Mouse (Mus musculus): ENCODE results near the gene Acr. TPM values are rescaled to one million over a fixed set of nuclear protein-coding genes. Genes with fewer than 3 reads are reported as not detected.

Gene Acr
- total RNA-seq, 4 experiments from 2014 or later: 0.95 to 2.1 (median 1.4) TPM

GRCm38 (mm10) chr15:89547824-89548601 is 20.1 kb upstream of the Acr start:
- no peak for DNase-seq (ENCODE audit: low spot score in 2 of 2)

GRCm38 (mm10) chr15:89548837-89549236 is 19.3 kb upstream of the Acr start:
- no peak for DNase-seq (ENCODE audit: low spot score in 2 of 2)

- no peak for DNase-seq (ENCODE audit: low spot score in 2 of 2)
Measured at GRCm38 (mm10) chr15:89550506-89550905, 17.6 kb upstream of the Acr start.

- no peak for DNase-seq (ENCODE audit: low spot score in 2 of 2)
Measured at GRCm38 (mm10) chr15:89551733-89552132, 16.4 kb upstream of the Acr start.

DNA sequence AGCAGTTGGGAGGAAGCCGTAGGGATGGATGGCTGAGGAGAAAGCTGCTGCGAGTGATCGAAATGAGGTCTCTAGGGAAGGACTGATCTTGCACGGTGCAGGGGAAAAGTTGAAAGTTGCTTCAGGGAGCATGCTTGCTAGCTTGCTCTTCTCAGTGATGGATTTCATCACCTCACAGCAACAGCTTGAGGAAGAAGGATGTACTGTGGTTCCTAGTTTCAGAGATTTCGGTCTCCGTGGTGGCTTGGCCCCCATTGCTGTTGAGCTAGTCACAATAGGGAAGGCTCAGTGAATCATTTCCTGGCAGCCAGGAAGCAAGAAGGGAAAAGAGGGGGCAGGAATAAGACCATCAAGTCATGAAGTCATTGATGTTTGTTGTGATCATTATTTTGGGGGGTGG is 12.5 kb upstream of the Acr start:
- no peak for DNase-seq (ENCODE audit: low spot score in 2 of 2)

DNA sequence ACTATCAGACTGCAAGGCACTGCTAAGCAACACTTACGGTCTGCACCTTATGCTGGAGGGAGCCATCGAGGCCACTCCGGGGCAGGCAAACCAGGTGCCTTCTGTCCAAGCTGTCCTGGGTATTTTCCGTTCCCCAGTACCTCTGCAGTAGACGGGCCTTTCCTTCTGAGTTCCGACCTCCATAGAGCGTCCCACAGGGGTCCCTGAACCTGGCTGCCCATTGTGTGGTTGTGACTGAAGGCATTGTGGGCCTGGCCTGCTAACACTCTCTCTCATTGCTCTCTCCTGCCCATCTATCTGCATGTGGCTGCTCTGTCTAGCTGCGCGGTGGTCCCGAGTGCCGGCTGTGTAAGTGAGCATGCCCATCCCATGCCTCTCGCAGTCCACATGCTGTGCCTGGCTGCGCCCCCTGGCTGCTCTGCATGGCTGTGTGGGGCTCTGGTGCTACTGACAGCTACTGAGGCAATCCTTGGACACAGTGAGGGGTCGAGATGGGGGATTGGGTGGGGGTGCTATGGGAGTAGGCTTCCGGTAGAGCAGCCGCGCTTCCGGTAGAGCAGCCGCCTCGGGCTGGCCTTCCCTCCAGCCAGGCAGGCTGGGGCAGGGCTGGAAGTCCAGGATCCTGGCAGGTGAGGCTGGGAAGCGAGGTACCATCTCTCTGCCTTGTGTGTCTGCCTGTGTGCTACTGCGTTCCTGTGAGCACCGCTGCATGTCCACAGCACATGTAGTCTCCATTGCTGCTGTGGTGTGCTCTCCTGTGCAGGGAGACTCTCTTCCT is 11.5 kb upstream of the Acr start:
- no peak for DNase-seq (ENCODE audit: low spot score in 2 of 2)

DNA sequence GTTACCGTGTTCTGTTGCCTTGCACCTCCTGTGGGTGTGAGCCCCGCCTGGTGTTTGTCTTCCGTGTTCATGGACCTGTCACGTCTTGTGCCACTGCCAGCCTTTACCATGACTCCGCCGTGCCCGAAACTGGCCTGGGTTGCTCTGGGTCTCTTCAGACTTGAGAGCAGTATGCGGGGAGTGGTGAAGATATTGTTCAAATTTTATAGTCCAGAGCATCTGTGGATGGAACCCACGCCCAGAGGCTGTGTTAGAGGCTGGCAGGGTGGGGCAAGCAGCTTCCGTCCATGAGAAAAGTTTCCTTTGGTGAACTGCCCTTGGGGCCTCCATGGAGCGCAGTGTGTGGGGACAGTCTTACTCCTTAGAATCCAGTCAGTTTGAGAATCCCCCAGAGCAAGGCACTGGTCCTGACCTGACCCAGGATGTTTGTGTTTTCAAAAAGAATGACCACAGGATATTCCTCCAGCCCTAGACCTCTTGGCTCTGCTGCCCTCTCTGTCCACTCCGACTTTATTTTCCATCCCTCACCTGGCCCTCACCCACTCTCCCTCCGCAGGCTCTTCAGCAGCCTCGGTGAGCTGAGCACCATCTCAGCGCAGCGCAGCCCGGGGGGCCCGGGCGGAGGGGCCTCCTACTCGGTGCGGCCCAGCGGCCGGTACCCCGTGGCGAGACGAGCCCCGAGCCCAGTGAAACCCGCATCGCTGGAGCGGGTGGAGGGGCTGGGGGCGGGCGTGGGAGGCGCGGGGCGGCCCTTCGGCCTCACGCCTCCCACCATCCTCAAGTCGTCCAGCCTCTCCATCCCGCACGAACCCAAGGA is 10.7 kb upstream of the Acr start:
- DNase-seq (ENCODE audit: low spot score in 2 of 2): no peak

DNA sequence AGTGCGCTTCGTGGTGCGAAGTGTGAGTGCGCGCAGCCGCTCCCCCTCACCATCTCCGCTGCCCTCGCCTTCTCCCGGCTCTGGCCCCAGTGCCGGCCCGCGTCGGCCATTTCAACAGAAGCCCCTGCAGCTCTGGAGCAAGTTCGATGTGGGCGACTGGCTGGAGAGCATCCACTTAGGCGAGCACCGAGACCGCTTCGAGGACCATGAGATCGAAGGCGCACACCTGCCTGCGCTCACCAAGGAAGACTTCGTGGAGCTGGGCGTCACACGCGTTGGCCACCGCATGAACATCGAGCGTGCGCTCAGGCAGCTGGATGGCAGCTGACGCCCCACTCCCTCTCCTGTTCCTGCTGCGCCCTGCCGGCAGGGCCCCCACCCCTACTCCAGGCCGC is 10.1 kb upstream of the Acr start:
- DNase-seq (ENCODE audit: low spot score in 2 of 2): no peak

DNA sequence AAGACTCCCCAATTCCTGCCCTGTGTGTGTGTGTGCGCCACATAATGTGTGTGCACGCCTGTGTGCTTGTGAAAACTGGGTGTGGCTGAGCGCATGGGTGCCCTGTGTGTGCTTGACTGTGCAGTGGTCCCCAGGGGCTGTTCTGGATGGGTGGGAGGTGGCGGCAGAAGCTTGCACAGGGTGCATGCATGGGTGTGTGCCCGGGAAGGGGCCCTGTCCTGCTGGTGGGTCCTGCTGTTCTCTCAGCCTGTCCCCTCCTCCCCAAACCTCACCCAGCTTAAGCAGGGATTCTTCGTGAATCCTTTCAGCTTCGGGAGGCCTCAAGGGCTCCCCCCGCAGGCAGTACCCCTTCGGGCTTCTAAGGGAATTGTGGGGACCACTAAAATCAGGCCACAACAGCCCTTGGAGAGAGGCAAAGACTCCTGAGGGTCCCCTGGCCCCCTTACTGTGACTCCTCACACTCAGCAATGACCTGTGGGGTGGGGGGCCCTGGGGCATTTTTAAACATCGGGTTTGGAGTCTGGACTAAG is 8.9 kb upstream of the Acr start:
- no peak for DNase-seq (ENCODE audit: low spot score in 2 of 2)

- DNase-seq (ENCODE audit: low spot score in 2 of 2): no peak
Measured at GRCm38 (mm10) chr15:89572147-89572546, 4.0 kb downstream of the Acr start.

DNA sequence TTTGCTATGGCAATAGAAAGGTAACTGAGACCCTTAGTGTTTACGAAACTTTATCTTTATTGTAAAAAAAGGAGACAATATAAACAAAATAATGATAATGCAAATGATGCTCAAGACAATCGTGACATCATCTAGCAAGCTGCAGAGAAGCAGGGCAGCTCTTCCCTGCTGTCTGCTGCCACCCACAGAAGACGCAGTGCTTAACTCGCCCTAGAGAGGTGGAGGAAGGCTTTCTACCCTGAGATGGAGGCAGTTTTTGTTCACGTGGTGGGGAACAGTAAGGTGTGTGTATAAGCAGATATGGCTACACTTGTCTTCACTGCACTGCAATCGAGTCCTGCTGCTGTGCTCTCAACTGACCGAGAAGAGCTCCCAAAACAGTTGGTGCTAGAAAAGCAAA is 14.4 kb downstream of the Acr start:
- DNase-seq (ENCODE audit: low spot score in 2 of 2): no peak

- no peak for DNase-seq (ENCODE audit: low spot score in 2 of 2)
Measured at GRCm38 (mm10) chr15:89585101-89585500, 17.0 kb downstream of the Acr start.

DNA sequence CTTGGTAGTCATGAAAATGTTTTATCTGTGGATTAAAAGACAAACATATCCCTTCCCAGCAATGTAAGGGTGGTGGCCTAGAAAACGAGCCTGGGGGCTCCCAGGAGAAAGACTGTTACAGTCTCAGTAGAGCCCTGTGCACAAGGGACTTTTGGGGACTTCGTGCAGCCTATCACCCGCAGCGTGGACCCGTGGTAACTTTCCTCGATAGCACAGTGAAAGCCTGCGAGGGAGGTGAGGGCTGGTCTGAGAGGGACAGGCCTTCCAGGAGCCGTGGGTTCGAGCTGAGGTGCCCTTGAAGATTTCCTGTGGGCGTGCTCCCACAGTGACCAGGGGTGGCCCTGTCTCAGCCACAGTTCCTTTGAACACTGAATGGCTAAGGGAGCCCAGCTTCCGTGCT is 17.5 kb downstream of the Acr start:
- no peak for DNase-seq (ENCODE audit: low spot score in 2 of 2)

GRCm38 (mm10) chr15:89589146-89589545 is 21.0 kb downstream of the Acr start:
- no peak for DNase-seq (ENCODE audit: low spot score in 2 of 2)

- DNase-seq (ENCODE audit: low spot score in 2 of 2): no peak
Measured at GRCm38 (mm10) chr15:89591317-89591716, 23.2 kb downstream of the Acr start.

DNA sequence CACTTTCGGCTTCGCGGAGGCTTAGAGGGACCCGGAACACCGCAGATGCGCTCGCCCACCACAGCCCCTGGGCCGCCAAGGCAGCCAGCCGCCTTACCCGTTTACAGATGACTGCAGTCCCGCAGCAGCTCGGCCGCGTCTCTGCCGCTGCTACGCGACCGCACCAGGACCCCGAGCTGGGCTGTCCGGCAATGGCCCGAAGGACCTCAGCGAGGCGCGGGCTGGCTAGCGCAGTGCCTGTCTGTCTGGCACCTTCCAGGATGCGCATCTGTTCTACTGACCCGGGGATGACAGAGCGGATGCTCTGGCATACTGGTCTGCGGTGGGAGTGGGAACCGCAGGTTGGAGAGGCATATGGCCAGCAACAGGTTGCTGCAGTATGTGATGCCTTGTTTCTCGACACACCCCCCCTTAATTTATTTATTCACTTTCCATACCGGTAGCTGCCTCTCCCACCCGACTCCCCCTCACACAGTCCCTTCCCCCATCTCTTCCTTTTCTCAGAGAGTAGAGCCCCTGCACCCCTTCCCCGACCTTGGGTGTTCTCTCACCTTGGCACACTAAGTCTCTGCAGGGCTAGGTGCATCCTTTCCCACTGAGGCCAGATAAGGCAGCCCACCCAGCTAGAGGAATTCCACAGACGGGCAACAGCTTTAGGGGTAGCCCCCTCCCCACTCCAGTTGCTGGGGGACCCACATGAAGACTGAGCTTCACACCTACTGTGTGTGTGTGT is 23.8 kb downstream of the Acr start, which contains the start of gene Rabl2:
Gene Rabl2 (minus strand): TSS at position 201 of the 733 bp plus-strand sequence.
- DNase-seq (ENCODE audit: low spot score in 2 of 2): peak; percentile 75 to 81

DNA sequence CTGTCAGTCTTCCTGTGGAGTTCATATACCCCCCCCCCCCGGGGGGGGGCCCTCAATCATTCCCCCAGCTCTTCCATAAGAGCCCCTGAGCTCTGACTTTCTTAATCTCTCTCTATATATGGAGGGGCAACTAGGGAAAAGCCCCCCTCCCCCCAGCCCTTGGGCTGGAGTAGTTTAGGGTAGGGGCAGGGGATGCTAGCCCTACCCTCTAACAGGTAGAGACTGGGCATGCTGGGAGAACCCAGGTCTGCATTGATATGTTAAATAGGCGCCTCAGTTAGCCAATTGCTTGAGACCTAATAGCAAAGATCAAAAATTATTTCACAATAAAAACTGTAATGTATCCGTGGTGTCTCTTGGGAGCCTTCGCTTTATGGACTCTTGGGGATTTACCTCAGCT is 24.4 kb downstream of the Acr start:
- DNase-seq (ENCODE audit: low spot score in 2 of 2): no peak

DNA sequence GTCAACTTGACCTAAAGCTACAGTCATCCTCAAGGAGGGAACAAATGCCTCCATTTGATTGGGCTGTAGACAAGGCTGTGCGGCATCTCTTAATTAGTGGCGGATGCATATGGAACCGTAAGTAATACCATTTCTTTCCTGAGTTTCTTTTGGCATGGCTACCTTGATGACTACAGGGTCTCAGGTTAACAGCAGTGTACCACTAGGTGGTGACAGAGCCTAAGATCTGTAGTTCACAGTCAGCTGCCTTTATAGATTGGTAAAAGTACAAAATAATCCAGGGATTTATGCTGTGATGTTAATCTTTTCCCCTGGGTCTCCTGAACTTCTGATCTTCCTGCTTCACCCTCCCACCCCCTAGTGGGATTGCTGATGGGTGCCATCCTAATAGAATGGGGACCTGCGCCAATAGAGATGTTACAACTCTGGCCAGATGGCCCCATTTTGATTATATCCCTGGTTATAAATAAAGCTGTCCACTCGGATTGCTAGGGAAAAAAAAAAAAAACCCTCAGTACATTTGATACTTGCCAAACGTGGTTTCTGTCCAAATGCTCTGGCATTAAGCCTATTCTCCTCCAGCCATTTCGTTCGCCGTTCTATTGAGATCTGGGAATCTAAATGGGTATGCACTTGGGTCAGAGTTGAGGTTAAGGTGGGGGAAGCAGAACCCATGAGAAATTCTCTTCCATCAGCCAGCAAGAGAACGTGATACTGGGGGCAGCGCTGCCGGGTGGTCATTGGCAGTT is 37.9 kb downstream of the Acr start:
- DNase-seq (ENCODE audit: low spot score in 2 of 2): no peak

GRCm38 (mm10) chr15:89607480-89607879 is 39.4 kb downstream of the Acr start:
- DNase-seq (ENCODE audit: low spot score in 2 of 2): no peak

DNA sequence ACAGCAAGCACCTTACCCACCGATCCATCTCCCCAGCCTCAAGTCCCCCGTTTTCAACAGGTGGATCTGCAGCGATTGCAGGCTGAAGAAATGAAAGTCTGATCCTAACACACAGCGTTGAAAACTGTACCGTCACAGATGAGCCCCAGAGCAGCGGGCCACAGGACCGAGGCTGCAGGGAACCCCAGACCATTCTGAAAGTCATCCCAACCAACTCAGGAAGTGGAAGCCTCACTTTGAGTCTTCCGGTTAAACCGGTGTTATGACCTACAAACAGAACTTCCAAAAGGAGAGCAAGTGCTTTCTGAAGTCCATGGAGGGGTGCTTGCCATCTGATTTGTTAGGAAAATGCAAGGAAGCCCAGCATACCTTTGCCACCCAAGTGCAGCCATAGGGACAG is 39.8 kb downstream of the Acr start:
- DNase-seq (ENCODE audit: low spot score in 2 of 2): no peak

Measured in layer of hippocampus, adult 8-10 months (tissue).